Mouse (Mus musculus): ENCODE results near the gene Ormdl3. TPM values are rescaled to one million over a fixed set of nuclear protein-coding genes. Genes with fewer than 3 reads are reported as not detected.
A peak's percentile ranks its signal among the peaks of the same experiment; 100 is the strongest.

Gene Ormdl3
- polyA plus RNA-seq, 1 experiment: 55.0 TPM

DNA sequence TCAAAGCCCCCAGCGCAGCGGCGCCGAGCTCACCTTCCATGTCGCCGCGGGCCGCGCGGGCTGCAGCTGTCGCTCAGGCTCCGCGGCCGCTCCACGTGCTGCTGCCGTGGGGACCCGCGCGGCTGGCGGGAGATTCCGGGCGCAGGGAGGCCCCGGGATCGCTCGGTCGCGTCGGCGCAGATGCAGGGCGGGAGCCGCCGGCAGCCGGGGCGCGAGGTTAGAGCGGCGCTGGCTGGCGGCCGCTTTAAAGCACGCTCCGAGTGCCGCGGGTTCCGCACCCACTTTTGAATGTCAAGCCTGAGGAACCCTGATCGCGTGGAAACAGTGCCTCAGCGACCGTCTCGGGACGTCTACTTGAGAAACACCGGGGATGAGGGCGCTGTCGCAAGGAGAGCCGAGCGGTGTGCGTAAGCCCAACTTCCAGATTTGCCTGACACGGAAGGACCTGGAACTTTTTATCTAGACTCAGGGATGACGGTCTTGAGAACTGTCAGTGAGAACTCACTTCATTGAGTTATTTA is 41.4 kb downstream of the Ormdl3 start, which contains the start of gene Ikzf3:
Ikzf3 (minus strand) TSS at position 321 of the 521 bp plus-strand sequence.
- Histone ChIP-seq H3K4me1 (ENCODE audit: control insufficient read depth, insufficient read depth, low read length) (no peaks in the 10 kb centered on the region), H3K4me3 (ENCODE audit: insufficient read depth, low read length) (peak within 1 kb of the TSS; percentile 13; the same call in 1 of the 2 replicates), H3K27ac (ENCODE audit: insufficient read depth, low read length) (no peak within 1 kb of the TSS)
- no peak for TF ChIP-seq POLR2A (IDR thresholded peaks at IDR 0.05; ENCODE audit: extremely low read depth, insufficient read depth, low read length)
- TF ChIP-seq CTCF (IDR thresholded peaks at IDR 0.05; ENCODE audit: extremely low read depth, insufficient read depth, low read length): no peak

DNA sequence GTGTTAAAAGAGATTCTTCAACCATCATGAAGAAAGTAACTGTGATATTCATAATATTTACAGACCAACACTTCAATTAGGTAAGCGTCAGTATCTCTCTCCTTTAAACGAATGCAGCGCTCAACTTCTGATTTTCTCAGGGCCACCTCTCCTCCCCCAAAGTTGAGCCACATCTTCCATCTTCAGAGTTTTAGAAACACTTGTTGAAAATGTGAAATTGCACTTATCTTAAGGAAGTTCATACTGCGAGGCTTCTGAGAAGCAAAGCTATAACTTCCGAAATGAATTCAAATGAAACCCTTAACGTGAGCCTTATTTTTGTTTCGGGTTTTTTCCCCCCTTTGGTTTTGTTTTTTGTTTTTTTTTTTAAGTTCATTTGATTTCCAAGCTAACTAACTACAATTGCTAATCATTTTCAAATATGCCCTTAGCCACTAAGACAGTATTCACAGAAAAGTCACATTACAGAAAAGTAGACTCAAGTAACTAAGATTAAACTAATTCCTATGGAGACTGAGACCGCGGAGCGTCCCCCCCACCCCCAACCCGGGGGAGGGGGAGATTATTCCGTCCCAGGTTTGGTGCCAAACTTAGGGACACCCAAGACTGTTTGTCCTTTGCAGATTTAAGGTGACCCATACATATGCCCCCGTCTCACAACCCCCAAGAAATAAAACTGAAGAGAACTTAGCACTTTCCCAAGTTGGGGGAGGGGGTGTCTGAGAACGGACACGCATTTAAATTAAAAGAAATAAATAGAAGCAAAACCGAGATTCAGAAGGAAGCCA is 42.1 kb downstream of the Ormdl3 start:
- Histone ChIP-seq H3K4me3 (ENCODE audit: insufficient read depth, low read length) (peak overlapping the region; percentile 13; the same call in 1 of the 2 replicates), H3K27ac (ENCODE audit: insufficient read depth, low read length) (no peak overlapping the region)
- TF ChIP-seq CTCF (IDR thresholded peaks at IDR 0.05; ENCODE audit: extremely low read depth, insufficient read depth, low read length) (no peak), POLR2A (IDR thresholded peaks at IDR 0.05; ENCODE audit: extremely low read depth, insufficient read depth, low read length) (no peak)

DNA sequence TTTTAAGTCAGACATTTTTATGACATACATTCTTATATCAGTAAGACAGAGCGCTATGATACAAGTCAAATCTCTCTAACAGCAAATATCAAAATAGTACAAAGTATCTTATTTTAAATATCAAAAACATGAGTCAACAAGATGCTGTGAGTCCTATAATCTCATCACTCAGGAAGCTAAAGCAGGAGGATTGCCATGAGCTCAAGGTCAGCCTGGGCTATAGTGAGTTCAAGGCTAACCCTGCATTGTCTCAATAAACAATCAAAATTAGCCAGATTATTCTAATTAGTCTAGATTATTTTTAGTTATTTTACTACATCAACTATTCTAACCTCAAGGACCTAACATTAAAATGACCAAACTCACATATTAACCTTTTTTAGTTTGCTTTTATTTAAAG is 43.8 kb downstream of the Ormdl3 start:
- no peak overlapping the region for H3K4me3 ChIP-seq (ENCODE audit: insufficient read depth, low read length)
- H3K4me1 ChIP-seq (ENCODE audit: control insufficient read depth, insufficient read depth, low read length): no peaks in the 10 kb centered on the region
- H3K27ac ChIP-seq (ENCODE audit: insufficient read depth, low read length): no peak overlapping the region
- TF ChIP-seq CTCF (IDR thresholded peaks at IDR 0.05; ENCODE audit: extremely low read depth, insufficient read depth, low read length) (no peak), POLR2A (IDR thresholded peaks at IDR 0.05; ENCODE audit: extremely low read depth, insufficient read depth, low read length) (no peak)

More for the DNA sequence above, 42.1 kb downstream of the Ormdl3 start:
- H3K4me1 ChIP-seq (ENCODE audit: control insufficient read depth, insufficient read depth, low read length): no peaks in the 10 kb centered on the region

DNA sequence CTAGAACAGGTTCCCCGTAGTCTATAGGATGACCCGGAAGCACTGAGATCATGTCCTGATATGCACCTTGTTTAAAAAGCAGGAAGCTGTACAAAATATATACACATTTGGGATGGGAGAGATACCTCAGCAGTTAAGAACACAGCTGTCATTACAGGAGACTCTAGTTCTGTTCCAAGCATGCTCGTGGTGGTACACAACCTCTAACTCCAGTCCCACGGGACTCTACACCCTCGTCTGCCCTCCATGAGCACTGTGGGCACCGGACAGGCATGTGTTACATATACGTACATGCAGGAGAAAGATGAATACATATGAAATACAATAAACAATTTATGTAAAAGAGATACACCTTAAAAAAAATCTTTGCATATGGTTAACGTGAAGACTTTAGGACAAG is 44.6 kb downstream of the Ormdl3 start:
- Histone ChIP-seq H3K4me3 (ENCODE audit: insufficient read depth, low read length) (no peak overlapping the region), H3K4me1 (ENCODE audit: control insufficient read depth, insufficient read depth, low read length) (no peaks in the 10 kb centered on the region), H3K27ac (ENCODE audit: insufficient read depth, low read length) (no peak overlapping the region)
- TF ChIP-seq CTCF (IDR thresholded peaks at IDR 0.05; ENCODE audit: extremely low read depth, insufficient read depth, low read length) (no peak), POLR2A (IDR thresholded peaks at IDR 0.05; ENCODE audit: extremely low read depth, insufficient read depth, low read length) (no peak)

DNA sequence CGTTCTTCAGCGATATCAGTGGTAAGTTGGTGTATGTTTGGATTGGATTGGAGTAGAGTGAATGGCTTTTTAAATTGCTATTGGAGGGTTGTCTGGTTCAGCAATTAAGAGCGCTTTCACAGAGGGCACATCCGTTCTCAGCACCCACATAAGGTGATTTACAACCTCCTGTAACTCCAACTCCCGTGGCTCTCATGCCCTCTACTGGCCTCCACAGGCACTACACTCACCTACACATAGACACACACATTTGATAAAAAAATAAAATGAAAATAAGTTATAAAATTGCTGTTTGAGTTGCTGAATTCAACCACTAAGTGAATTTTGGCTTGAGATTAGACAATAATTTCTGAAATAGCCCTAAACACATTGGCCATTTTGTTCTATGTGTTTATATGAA is 46.8 kb downstream of the Ormdl3 start:
- TF ChIP-seq POLR2A (IDR thresholded peaks at IDR 0.05; ENCODE audit: extremely low read depth, insufficient read depth, low read length) (no peak), CTCF (IDR thresholded peaks at IDR 0.05; ENCODE audit: extremely low read depth, insufficient read depth, low read length) (0 out of 2 replicates have a peak, but pooled peaks have one; percentile 10)
- Histone ChIP-seq H3K4me1 (ENCODE audit: control insufficient read depth, insufficient read depth, low read length) (no peaks in the 10 kb centered on the region), H3K4me3 (ENCODE audit: insufficient read depth, low read length) (no peak overlapping the region), H3K27ac (ENCODE audit: insufficient read depth, low read length) (no peak overlapping the region)

DNA sequence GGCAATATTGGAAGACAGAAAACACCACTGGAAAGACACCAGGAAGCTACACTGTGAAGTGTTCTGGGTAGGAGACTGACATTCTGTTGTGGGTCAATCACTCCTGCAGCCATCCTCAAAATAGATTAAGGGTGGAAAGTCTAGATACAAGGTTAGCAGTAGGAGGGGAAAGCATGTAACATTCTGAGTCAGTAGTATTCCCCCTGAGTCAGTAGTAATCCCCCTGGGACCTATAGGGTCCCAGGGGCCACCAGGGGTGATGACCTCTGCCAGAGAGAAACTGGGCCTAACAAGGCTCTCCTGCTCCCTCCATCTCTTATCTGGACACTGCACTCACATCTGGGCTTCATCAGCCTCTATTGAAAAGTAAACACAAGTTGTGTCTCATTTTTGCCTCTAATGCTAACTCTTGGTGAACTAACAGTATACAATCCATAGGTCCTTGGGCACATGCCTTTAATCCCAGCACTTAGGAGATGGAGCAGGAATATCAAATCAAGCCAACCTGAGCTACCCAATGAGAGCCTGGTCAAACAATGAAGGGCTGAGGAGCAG is 49.6 kb downstream of the Ormdl3 start:
- Histone ChIP-seq H3K4me3 (ENCODE audit: insufficient read depth, low read length) (no peak overlapping the region), H3K27ac (ENCODE audit: insufficient read depth, low read length) (no peak overlapping the region), H3K4me1 (ENCODE audit: control insufficient read depth, insufficient read depth, low read length) (no peaks in the 10 kb centered on the region)
- TF ChIP-seq POLR2A (IDR thresholded peaks at IDR 0.05; ENCODE audit: extremely low read depth, insufficient read depth, low read length) (no peak), CTCF (IDR thresholded peaks at IDR 0.05; ENCODE audit: extremely low read depth, insufficient read depth, low read length) (no peak)

Other genes starting within 250 kb of the Ormdl3 start
- 127 and 322 TPM in 2 replicates for gene Ppp1r1b, start 239.0 kb downstream of the Ormdl3 start, polyA plus RNA-seq (2012; rRNA removed)
- 63.2 and 70.8 TPM in 2 replicates for gene Stard3, start 229.0 kb downstream of the Ormdl3 start, polyA plus RNA-seq (2012; rRNA removed)
- gene Tcap, start 203.6 kb downstream of the Ormdl3 start, polyA plus RNA-seq (2012; rRNA removed): 13.6 and 17.7 TPM in 2 replicates
- 0.13 and 0.40 TPM in 2 replicates for gene Pnmt, start 200.9 kb downstream of the Ormdl3 start, polyA plus RNA-seq (2012; rRNA removed)
- gene Pgap3, start 186.9 kb downstream of the Ormdl3 start, polyA plus RNA-seq (2012; rRNA removed): 14.4 TPM in 2 replicates
- 2.0 and 2.6 TPM in 2 replicates for gene Erbb2, start 174.9 kb downstream of the Ormdl3 start, polyA plus RNA-seq (2012; rRNA removed)
- gene Mien1, start 148.4 kb downstream of the Ormdl3 start, polyA plus RNA-seq (2012; rRNA removed): 192 and 197 TPM in 2 replicates
- 3.8 TPM in 2 replicates for gene Grb7, start 141.0 kb downstream of the Ormdl3 start, polyA plus RNA-seq (2012; rRNA removed)
- 0.17 and 0.44 TPM in 2 replicates for gene Ikzf3, start 41.3 kb downstream of the Ormdl3 start, polyA plus RNA-seq (2012; rRNA removed)
- 0.23 TPM in 1 of 2 replicates, not detected in the other for gene Zpbp2, start 36.3 kb downstream of the Ormdl3 start, polyA plus RNA-seq (2012; rRNA removed)
- not detected in 2 replicates for gene Lrrc3c, start 10.9 kb upstream of the Ormdl3 start, polyA plus RNA-seq (2012; rRNA removed)
- gene Gm12355, start 38.3 kb upstream of the Ormdl3 start, polyA plus RNA-seq (2012; rRNA removed): 0.11 and 0.21 TPM in 2 replicates
- gene Gsdma3, start 39.0 kb upstream of the Ormdl3 start, polyA plus RNA-seq (2012; rRNA removed): not detected in 2 replicates
- not detected in 2 replicates for gene Gsdma2, start 59.4 kb upstream of the Ormdl3 start, polyA plus RNA-seq (2012; rRNA removed)
- gene Gsdma, start 77.0 kb upstream of the Ormdl3 start, polyA plus RNA-seq (2012; rRNA removed): 0.04 and 0.06 TPM in 2 replicates
- 188 and 190 TPM in 2 replicates for gene Psmd3, start 95.2 kb upstream of the Ormdl3 start, polyA plus RNA-seq (2012; rRNA removed)
- 0.08 TPM in 1 of 2 replicates, not detected in the other for gene Csf3, start 113.9 kb upstream of the Ormdl3 start, polyA plus RNA-seq (2012; rRNA removed)
- 127 and 144 TPM in 2 replicates for gene Med24, start 142.1 kb upstream of the Ormdl3 start, polyA plus RNA-seq (2012; rRNA removed)
- 721 and 771 TPM in 2 replicates for gene Thra, start 153.3 kb upstream of the Ormdl3 start, polyA plus RNA-seq (2012; rRNA removed)
- 153 and 156 TPM in 2 replicates for gene Nr1d1, start 188.0 kb upstream of the Ormdl3 start, polyA plus RNA-seq (2012; rRNA removed)
- gene Msl1, start 208.1 kb upstream of the Ormdl3 start, polyA plus RNA-seq (2012; rRNA removed): 119 and 131 TPM in 2 replicates
- 44.9 and 47.4 TPM in 2 replicates for gene Casc3, start 217.5 kb upstream of the Ormdl3 start, polyA plus RNA-seq (2012; rRNA removed)
- gene Rapgefl1, start 249.4 kb upstream of the Ormdl3 start, polyA plus RNA-seq (2012; rRNA removed): 153 and 181 TPM in 2 replicates